Mouse (Mus musculus) liver, postnatal 0 days (tissue): ENCODE data around the gene Coasy.

Source experiments
- CTCF ChIP-seq: sonication (generic); IDR thresholded peaks from 2 replicates; pipeline ENCODE4 v1.5.1; 2016; ENCODE audit warnings: antibody characterized with exemption, low read depth
- EP300 ChIP-seq: IDR thresholded peaks from 2 replicates; pipeline ENCODE4 v1.6.1; 2016; ENCODE audit warnings: antibody characterized with exemption, low read depth, mild to moderate bottlenecking

DNA sequence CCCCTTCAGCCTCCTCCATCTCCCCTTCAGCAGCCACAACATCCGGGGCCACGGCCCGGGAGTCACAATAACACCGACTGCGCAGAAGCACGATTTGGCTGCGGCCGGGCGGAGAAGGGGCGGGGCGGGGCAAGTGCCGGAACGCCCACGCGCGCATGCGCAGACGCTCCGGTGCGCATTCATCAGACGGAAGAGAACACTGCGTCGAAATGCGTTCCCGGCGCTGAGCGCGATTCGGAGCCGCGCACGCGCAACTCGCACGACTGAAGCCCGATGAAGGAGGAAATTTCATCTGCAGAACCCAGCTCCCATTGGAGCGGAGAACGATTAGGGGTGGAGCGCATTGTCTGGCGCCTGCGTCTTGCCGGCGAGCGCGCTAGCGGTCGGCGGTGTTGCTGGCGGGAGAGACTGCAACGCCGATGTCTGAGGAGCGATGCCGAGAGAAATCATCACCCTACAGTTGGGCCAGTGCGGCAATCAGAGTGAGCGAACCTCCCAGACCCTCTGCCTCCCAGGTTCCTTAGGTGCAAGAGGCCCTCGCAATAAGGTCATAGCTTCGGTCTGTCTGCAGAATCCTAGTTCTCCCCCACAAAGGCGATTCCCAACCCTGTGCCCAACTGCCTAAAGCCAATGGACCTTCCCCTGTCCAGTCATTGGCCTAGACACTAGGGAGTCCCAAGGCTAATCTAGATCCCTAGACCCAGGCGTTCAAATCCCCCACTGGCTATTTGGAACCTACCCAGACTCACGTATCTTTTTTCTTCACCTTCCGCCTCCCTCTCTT lies 37.6 kb downstream of the Coasy start, which contains the start of the genes Retreg3 and Tubg1:
- TF ChIP-seq CTCF (no peak), EP300 (no peak)
